Mouse (Mus musculus): ENCODE measurements around the gene Kptn.

Gene Kptn

GRCm38 (mm10) chr7:16119569-16120261 lies at the start of gene Kptn:
Gene Kptn (plus strand): TSS chr7:16119895.
- DNase-seq (ENCODE audit: low spot score in 2 of 2) = peak; percentile 92

GRCm38 (mm10) chr7:16070846-16071245 lies 48.8 kb upstream of the Kptn start:
- no peak for DNase-seq (ENCODE audit: low spot score in 2 of 2)

- DNase-seq (ENCODE audit: low spot score in 2 of 2) = no peak
Measured at GRCm38 (mm10) chr7:16071906-16072305, 47.8 kb upstream of the Kptn start.

GRCm38 (mm10) chr7:16079947-16080346 lies 39.7 kb upstream of the Kptn start:
- DNase-seq (ENCODE audit: low spot score in 2 of 2) = no peak

- DNase-seq (ENCODE audit: low spot score in 2 of 2) = no peak
Measured at GRCm38 (mm10) chr7:16080581-16080980, 39.1 kb upstream of the Kptn start.

GRCm38 (mm10) chr7:16083361-16083760 lies 36.3 kb upstream of the Kptn start:
- DNase-seq (ENCODE audit: low spot score in 2 of 2) = no peak

GRCm38 (mm10) chr7:16087587-16087986 lies 32.1 kb upstream of the Kptn start:
- DNase-seq (ENCODE audit: low spot score in 2 of 2) = no peak

- DNase-seq (ENCODE audit: low spot score in 2 of 2) = no peak
Measured at GRCm38 (mm10) chr7:16094592-16094991, 25.1 kb upstream of the Kptn start.

- DNase-seq (ENCODE audit: low spot score in 2 of 2) = peak; percentile 91 to 98
Measured at GRCm38 (mm10) chr7:16098021-16099017, 21.4 kb upstream of the Kptn start, which contains the start of gene Napa. Gene Napa (plus strand): TSS chr7:16098458.

GRCm38 (mm10) chr7:16099901-16100300 lies 19.8 kb upstream of the Kptn start:
- DNase-seq (ENCODE audit: low spot score in 2 of 2) = peak in 1 of 2 experiments; percentile 51

GRCm38 (mm10) chr7:16101081-16101480 lies 18.6 kb upstream of the Kptn start:
- DNase-seq (ENCODE audit: low spot score in 2 of 2) = no peak

- DNase-seq (ENCODE audit: low spot score in 2 of 2) = no peak
Measured at GRCm38 (mm10) chr7:16101726-16102475, 17.8 kb upstream of the Kptn start.

- no peak for DNase-seq (ENCODE audit: low spot score in 2 of 2)
Measured at GRCm38 (mm10) chr7:16102686-16103226, 16.9 kb upstream of the Kptn start.

GRCm38 (mm10) chr7:16103760-16104159 lies 15.9 kb upstream of the Kptn start:
- DNase-seq (ENCODE audit: low spot score in 2 of 2) = no peak

- DNase-seq (ENCODE audit: low spot score in 2 of 2) = no peak
Measured at GRCm38 (mm10) chr7:16104611-16105388, 14.9 kb upstream of the Kptn start.

GRCm38 (mm10) chr7:16108886-16109542 lies 10.7 kb upstream of the Kptn start:
- no peak for DNase-seq (ENCODE audit: low spot score in 2 of 2)

- DNase-seq (ENCODE audit: low spot score in 2 of 2) = no peak
Measured at GRCm38 (mm10) chr7:16110158-16110557, 9.5 kb upstream of the Kptn start.

- no peak for DNase-seq (ENCODE audit: low spot score in 2 of 2)
Measured at GRCm38 (mm10) chr7:16111284-16112090, 8.2 kb upstream of the Kptn start.

- no peak for DNase-seq (ENCODE audit: low spot score in 2 of 2)
Measured at GRCm38 (mm10) chr7:16116418-16116817, 3.3 kb upstream of the Kptn start.
